Mouse (Mus musculus) cortical plate, adult 2 months (tissue): Measurements from ENCODE around the gene Ctbp1. TPM values are rescaled to one million over a fixed set of nuclear protein-coding genes. Genes with fewer than 3 reads are reported as not detected.

Source experiments
- H3K27ac ChIP-seq: fragments of 200-500 bp; 2 replicates; pipeline ENCODE4 v1.5.1; 2012; ENCODE audit warnings: low read length, control low read depth, inconsistent platforms; ENCODE audit not compliant: insufficient read depth
- H3K4me1 ChIP-seq: fragments of 200-500 bp; 2 replicates; pipeline ENCODE4 v1.6.1; 2011; ENCODE audit warnings: low read length; ENCODE audit not compliant: control insufficient read depth, insufficient read depth
- H3K4me3 ChIP-seq: fragments of 200-500 bp; 2 replicates; pipeline ENCODE4 v1.5.1; 2011; ENCODE audit warnings: mild to moderate bottlenecking, low read length, control low read depth; ENCODE audit not compliant: insufficient read depth
- CTCF ChIP-seq: fragments of 200-500 bp; IDR thresholded peaks from 2 replicates; pipeline ENCODE4 v1.5.1; 2011; ENCODE audit warnings: mild to moderate bottlenecking, control low read depth, low read length; ENCODE audit not compliant: insufficient read depth; ENCODE audit errors: extremely low read depth
- POLR2A ChIP-seq: fragments of 200-500 bp; IDR thresholded peaks from 2 replicates; pipeline ENCODE4 v1.6.1; 2011; ENCODE audit warnings: mild to moderate bottlenecking, low read length, control low read depth; ENCODE audit not compliant: insufficient read depth; ENCODE audit errors: extremely low read depth
- polyA plus RNA-seq: library from polyadenylated mRNA; depleted of rRNA; stranded (reverse); fragments of >200 nt; gene quantifications from 2 replicates; pipeline ENCODE4 v1.2.3, GENCODE M21; 2012

Ctbp1 gene
- polyA plus RNA-seq, 1 experiment, result 250 TPM

DNA sequence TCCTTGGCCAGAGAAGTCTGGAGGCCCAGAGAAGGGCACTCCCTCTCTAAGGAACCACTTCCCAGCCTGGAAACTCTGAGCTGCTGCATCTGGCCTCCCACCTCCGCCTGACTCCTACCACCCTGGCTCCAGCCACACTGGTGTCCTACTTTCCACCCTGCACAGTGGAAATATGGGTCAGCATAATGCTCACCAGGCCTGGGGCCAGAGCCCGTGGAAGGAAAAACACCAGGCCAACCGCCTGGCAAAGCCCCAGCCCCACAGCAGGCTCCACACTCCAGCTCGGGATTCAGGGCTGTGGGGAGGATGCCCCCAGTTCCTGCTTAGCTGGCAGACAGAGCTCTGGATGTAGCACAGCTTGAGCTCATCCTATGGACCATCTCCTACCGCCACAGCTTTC is 46.4 kb downstream of the Ctbp1 start:
- Histone ChIP-seq H3K4me1 (peaks cover 3% of the 10 kb centered on the region), H3K27ac (no peak overlapping the region), H3K4me3 (no peak overlapping the region)
- no peak for TF ChIP-seq CTCF
- no peak for TF ChIP-seq POLR2A

DNA sequence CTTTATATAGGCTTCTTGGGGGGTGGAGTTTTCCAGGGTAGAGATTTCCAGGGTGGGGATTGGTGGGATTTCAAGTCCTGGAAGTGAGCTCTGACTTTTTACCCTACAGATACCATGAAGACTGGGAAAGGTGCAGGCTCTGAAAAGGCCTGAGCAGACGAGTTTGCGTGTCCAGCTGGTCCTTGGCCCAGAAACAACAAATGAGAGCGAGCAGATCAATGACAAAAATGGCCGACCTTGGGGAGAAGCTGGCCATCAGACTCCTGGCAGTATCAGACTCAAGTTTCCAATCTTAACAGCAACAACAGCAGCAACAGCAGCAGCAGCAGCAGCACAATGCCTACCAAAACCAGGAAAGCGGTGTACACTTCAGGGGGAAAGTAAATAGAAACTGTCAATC is 49.1 kb downstream of the Ctbp1 start:
- no peak for TF ChIP-seq POLR2A
- no peak for TF ChIP-seq CTCF
- Histone ChIP-seq H3K4me1 (peaks cover 7% of the 10 kb centered on the region), H3K27ac (no peak overlapping the region), H3K4me3 (no peak overlapping the region)

DNA sequence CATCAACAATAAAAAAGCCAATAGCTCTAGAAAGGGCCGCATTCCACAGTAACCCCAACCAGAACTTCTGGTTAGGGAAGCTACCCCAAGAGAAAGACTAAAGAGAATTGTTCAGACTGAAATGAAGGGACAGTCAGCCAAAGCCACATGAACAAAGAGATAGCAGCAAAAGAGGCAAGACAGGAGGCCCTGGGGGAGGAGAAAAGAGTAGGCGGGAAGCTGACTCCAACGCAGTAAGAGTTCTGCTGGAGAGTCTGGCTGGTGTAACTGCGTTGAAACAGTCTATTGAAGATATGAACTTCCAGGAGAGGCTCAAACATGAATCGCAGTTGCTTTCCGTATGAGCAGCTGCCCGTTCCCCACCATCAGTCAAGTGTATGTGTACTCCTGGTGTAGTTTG is 50.3 kb downstream of the Ctbp1 start:
- no peak for TF ChIP-seq CTCF
- TF ChIP-seq POLR2A, result no peak
- H3K4me3 ChIP-seq, result no peak overlapping the region
- no peak overlapping the region for H3K27ac ChIP-seq
- H3K4me1 ChIP-seq, result peaks cover 4% of the 10 kb centered on the region; the same call in 1 of the 2 replicates

DNA sequence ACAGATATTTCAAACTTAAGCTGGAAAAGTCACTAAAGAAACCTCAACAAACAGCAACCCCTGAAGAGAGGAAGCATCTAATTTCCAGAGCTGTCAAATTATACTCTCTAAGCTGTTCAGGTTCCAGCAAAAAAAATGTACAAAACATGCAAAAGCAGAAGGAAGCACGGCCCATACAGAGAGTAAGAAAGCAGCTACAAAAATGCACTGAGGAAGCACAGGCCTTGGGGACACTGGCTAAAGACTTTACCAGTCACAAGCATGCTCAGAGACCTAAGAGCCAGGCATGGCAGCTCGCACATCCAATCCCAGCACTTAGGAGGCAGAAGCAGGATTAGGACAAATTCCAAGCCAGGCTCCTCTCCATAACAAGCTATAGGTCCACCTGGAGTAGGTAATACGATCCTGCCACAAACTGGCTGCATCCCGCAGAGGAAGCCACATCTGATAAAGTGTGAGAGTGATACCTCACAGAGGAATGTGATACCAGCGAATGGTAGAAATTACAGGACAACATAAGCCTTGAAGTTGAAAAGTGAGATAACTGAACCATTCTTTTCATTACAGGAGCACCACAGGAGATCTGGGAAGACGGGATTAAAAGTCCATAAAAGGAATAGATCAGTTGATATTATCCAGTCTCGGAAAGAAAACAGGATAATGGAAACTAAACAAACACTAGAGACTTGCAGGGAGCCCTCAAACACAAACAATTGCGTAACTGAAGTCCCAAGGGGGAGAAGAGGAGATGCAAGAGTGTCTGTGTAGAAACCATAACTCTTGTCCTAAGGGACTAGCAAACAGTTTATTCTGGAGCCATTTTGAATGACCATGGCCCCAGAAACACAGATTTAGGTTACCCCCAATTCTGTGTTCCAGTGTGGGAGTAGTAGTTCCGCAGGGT is 51.7 kb downstream of the Ctbp1 start:
- no peak overlapping the region for H3K4me3 ChIP-seq
- TF ChIP-seq CTCF, result no peak
- no peak for TF ChIP-seq POLR2A
- H3K4me1 ChIP-seq, result peaks cover 4% of the 10 kb centered on the region; the same call in 1 of the 2 replicates
- H3K27ac ChIP-seq, result no peak overlapping the region

DNA sequence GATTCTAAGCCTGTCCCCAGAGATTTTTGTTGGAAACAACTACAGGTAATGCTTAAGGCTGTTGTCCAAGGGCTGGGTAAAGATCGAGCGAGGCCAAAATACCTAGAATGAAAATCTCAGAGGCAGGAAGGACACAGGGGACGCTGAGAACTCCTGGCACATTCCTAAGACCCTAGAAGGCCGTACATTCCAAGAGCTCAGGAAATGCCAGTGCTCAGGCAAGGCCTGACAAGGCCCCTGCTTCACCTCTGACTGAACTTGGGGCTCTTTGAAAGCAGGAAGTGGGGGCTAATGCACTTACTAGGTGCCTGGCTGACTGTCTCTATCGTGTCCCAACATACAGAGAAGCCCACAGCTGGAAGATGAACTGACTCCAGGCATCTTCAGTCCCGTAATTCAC is 52.4 kb downstream of the Ctbp1 start:
- peaks cover 4% of the 10 kb centered on the region; the same call in 1 of the 2 replicates for H3K4me1 ChIP-seq
- H3K4me3 ChIP-seq, result no peak overlapping the region
- TF ChIP-seq POLR2A, result no peak
- no peak for TF ChIP-seq CTCF
- H3K27ac ChIP-seq, result no peak overlapping the region

DNA sequence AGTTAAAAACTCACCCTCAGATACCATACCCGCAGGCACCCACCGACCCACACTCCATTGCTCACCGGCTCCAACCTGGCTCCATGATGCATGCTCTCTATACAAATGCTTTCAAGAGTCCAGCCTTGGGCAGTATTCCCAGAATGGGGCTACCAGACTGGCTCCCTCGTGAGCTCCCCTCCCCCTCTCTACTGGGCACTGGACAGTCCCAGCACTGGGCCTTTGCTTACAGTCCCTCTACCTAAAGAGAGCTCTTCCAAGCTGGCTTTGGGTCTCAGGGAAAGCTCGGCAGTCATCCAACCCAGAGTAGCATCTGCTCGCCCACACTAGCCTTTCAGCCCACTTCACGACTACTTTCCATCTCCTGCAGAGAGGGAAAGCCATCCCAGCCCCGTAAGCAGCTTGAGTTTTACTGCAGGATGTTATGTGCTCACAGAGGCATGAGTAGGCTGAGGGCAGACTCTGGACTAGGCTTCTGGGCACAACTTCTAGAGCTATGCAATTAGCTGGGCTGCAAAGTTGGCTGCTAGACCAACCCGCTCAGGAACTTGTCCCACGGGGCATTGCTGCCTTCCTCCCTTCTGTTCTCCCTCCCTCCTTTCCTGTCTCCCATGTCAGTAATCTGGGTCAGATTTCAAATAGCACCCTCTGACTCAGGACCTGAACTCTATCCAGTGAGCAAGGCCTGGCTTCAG is 54.3 kb downstream of the Ctbp1 start:
- Histone ChIP-seq H3K27ac (no peak overlapping the region), H3K4me3 (no peak overlapping the region), H3K4me1 (peaks cover 4% of the 10 kb centered on the region; the same call in 1 of the 2 replicates)
- TF ChIP-seq POLR2A (no peak), CTCF (no peak)

DNA sequence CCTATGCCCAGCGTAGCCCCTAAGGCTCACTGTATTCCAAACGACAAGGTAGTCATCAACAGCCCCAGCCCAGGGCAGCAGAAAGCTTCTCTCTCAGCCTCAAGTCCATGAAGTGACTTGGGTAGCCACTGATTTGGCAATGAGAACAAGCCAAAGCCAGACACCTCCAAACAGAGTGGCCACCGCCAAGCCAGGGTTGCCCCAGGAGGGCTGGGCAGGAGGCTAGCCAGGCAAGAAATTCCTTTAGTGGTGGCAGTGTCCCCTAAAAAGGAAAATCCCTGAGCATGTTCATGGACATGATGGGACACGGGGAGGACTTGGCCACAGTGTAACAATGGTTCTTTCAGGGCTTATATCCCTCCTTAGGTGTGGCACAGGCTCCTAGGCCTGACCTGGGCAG is 55.0 kb downstream of the Ctbp1 start:
- TF ChIP-seq CTCF, result no peak
- TF ChIP-seq POLR2A, result no peak
- H3K4me3 ChIP-seq, result no peak overlapping the region
- H3K27ac ChIP-seq, result no peak overlapping the region
- peaks cover 4% of the 10 kb centered on the region; the same call in 1 of the 2 replicates for H3K4me1 ChIP-seq

DNA sequence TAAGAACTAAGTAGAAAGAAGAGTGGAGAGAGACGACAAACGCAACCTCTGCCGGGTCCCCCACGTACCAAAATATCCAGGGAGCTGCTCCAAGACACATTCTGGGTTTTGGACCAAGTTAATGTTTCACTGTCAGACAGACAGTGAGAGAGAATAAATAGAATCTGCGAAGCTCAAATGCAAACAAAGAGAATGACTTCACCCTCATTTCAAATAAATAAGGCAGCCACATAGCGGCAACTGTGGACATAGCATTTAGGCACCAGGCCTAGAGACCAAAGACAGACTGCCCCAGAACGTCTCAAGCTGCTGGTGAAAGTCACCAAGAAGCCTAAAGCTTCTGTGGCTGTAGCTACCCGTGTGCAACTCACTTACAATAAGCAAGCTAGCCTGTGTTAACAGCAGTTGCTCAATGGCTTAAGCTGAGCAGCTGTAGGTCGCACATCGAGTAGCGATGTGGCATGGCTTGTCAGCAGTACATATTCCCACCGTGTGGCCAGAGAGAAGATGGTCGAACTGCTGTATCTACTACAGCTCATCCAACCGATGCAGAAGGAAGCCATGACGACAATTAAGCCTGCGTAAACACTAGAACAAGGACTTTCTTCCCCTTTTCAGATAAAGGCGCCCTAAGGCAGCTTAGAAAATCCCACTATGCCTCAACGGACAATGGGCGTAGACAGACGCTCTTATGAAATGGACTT is 55.9 kb downstream of the Ctbp1 start:
- Histone ChIP-seq H3K27ac (no peak overlapping the region), H3K4me1 (peaks cover 4% of the 10 kb centered on the region; the same call in 1 of the 2 replicates), H3K4me3 (no peak overlapping the region)
- no peak for TF ChIP-seq POLR2A
- TF ChIP-seq CTCF, result no peak

DNA sequence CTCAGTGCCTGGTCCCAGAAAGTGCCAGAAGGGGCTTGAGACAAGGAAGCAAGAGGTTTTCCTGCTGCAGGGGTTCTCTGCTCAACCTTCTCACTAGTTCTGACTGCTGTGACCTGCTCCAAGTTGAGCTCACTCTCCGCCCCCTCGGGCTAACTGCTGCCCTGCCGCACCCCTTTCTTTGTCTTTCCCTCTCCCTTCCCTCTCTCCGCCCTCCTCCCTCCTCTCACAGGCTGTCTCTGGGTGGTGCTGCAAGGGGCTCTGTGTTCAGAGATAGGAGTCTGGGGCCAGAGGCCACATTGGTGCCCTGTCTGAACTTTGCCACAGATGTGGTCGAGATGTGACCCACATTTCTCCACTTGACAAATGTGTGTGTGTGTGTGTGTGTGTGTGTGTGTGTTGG is 56.7 kb downstream of the Ctbp1 start, which contains the start of gene Spon2:
Gene Spon2 (minus strand): TSS at position 375 of the 400 bp plus-strand sequence.
- TF ChIP-seq POLR2A, result no peak
- no peak for TF ChIP-seq CTCF
- no peak within 1 kb of the TSS for H3K27ac ChIP-seq
- no peak within 1 kb of the TSS for H3K4me3 ChIP-seq
- peaks cover 4% of the 10 kb centered on the region; the same call in 1 of the 2 replicates for H3K4me1 ChIP-seq

DNA sequence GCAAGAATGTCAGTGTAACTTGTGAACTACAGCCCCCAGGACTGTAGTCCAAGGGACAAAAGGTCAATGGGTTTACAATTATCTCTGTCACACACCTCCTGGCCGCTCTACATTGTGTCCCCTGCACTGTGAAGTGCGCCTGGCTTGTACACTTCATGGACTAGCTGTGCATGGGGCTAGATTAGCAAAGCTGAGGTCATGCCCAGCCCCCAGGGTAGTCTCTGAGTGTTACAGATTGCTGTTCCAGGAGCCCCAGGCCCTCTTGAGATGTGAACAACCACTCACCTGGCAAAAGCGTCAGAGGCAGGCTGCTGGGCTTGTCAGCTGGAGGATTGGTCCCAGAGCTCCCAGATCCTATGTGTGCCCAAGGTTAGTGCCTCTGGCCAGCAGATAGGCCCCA is 57.1 kb downstream of the Ctbp1 start:
- H3K27ac ChIP-seq, result no peak overlapping the region
- peaks cover 4% of the 10 kb centered on the region; the same call in 1 of the 2 replicates for H3K4me1 ChIP-seq
- TF ChIP-seq POLR2A, result no peak
- TF ChIP-seq CTCF, result no peak
- H3K4me3 ChIP-seq, result no peak overlapping the region
